Mouse (Mus musculus): ENCODE results near the gene Usp42. TPM values are rescaled to one million over a fixed set of nuclear protein-coding genes. Genes with fewer than 3 reads are reported as not detected.
A peak's percentile ranks its signal among the peaks of the same experiment; 100 is the strongest.

Usp42 gene
- polyA plus RNA-seq, 1 experiment = not detected

- TF ChIP-seq CTCF (IDR thresholded peaks at IDR 0.05; ENCODE audit: insufficient read depth, low read depth, low read length) (no peak), POLR2A (IDR thresholded peaks at IDR 0.05; ENCODE audit: insufficient read depth, low read depth, low read length) (no peak)
- 95% methylated on average over 7 of the region's 7 CpGs for WGBS
These were observed 10.1 kb downstream of the Usp42 start for GRCm38 (mm10) chr5:143721962-143722361.

GRCm38 (mm10) chr5:143712011-143712800 is 19.9 kb downstream of the Usp42 start:
- 59% methylated on average over 14 of the region's 14 CpGs for WGBS

More at GRCm38 (mm10) chr5:143721962-143722361, 10.1 kb downstream of the Usp42 start:
- H3K27ac ChIP-seq (ENCODE audit: insufficient read depth, low read depth, low read length) = no peak overlapping the region
- H3K4me3 ChIP-seq (ENCODE audit: insufficient read depth, low read depth, low read length) = no peak overlapping the region
- H3K4me1 ChIP-seq (ENCODE audit: control insufficient read depth, insufficient read depth, low read length) = no peaks in the 10 kb centered on the region

GRCm38 (mm10) chr5:143711326-143711725 is 20.8 kb downstream of the Usp42 start:
- Histone ChIP-seq H3K4me3 (ENCODE audit: insufficient read depth, low read depth, low read length) (no peak overlapping the region), H3K4me1 (ENCODE audit: control insufficient read depth, insufficient read depth, low read length) (peaks cover 11% of the 10 kb centered on the region), H3K27ac (ENCODE audit: insufficient read depth, low read depth, low read length) (no peak overlapping the region)
- 8% methylated on average over 7 of the region's 7 CpGs for WGBS
- TF ChIP-seq POLR2A (IDR thresholded peaks at IDR 0.05; ENCODE audit: insufficient read depth, low read depth, low read length) (no peak), CTCF (IDR thresholded peaks at IDR 0.05; ENCODE audit: insufficient read depth, low read depth, low read length) (peak; percentile 80)

More at GRCm38 (mm10) chr5:143712011-143712800, 19.9 kb downstream of the Usp42 start:
- Histone ChIP-seq H3K27ac (ENCODE audit: insufficient read depth, low read depth, low read length) (0 out of 2 replicates have a peak overlapping the region, but pooled peaks have one; percentile 2), H3K4me3 (ENCODE audit: insufficient read depth, low read depth, low read length) (no peak overlapping the region), H3K4me1 (ENCODE audit: control insufficient read depth, insufficient read depth, low read length) (peaks cover 11% of the 10 kb centered on the region)
- no peak for TF ChIP-seq CTCF (IDR thresholded peaks at IDR 0.05; ENCODE audit: insufficient read depth, low read depth, low read length)
- no peak for TF ChIP-seq POLR2A (IDR thresholded peaks at IDR 0.05; ENCODE audit: insufficient read depth, low read depth, low read length)

DNA sequence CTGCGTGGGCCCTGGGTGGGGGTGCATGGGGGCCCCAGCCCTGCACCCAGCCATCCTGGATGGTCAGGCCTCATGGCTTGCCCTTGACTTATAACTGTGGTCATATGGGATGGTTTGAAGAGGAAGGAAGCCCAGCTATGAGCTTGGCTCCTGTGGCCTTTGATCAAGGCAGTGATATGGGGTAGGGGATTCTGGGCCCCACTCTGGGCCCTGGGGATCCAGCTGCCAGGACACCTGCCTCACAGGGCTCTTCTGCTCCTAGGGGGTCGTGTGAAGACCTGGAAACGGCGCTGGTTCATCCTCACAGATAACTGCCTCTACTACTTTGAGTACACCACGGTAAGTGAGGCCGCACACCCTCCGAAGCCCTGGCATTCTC is 25.3 kb downstream of the Usp42 start:
- 90% methylated on average over 7 of the region's 7 CpGs for WGBS
- TF ChIP-seq POLR2A (IDR thresholded peaks at IDR 0.05; ENCODE audit: insufficient read depth, low read depth, low read length) = no peak
- TF ChIP-seq CTCF (IDR thresholded peaks at IDR 0.05; ENCODE audit: insufficient read depth, low read depth, low read length) = no peak
- Histone ChIP-seq H3K4me1 (ENCODE audit: control insufficient read depth, insufficient read depth, low read length) (peaks cover 4% of the 10 kb centered on the region), H3K27ac (ENCODE audit: insufficient read depth, low read depth, low read length) (no peak overlapping the region), H3K4me3 (ENCODE audit: insufficient read depth, low read depth, low read length) (no peak overlapping the region)

DNA sequence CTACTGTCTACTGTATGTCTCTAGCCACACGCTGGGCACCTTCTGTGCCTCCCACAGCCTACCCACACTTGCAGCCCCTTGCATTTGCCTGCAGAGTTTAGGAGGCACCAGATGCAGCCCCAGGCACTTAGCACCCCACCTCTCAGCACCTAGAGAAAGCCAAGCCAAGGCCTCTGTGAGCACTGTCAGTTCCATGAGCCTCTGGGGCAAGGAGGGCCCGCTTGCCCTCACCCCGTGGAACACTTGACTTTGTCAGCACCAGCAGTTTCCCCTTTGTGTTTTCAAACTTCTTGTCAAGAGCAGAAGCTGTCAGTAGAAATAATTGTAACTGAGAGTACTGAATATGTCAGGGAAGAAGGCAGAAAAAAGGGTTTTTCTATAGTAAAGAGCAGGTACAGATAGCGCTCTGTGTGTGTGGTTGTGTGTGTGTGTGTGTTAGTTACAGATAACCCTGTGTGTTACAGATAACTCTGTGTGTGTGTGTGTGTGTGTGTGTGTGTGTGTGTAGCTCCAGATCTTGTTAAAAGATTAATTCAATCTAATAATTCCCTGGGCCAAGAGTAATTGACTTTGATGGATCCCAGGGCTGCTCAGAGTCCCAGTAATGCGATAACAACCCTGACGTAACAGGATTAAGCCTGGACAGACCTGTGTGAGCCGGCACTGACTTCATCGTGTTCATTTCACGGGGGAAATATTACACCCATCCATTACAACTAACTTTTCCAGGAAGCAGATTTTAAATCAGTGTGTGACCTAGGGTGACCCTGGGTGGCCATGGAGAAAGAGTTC is 25.9 kb downstream of the Usp42 start:
- H3K4me1 ChIP-seq (ENCODE audit: control insufficient read depth, insufficient read depth, low read length) = no peaks in the 10 kb centered on the region
- 88% methylated on average over 9 of the region's 9 CpGs for WGBS
- H3K27ac ChIP-seq (ENCODE audit: insufficient read depth, low read depth, low read length) = no peak overlapping the region
- no peak overlapping the region for H3K4me3 ChIP-seq (ENCODE audit: insufficient read depth, low read depth, low read length)
- no peak for TF ChIP-seq CTCF (IDR thresholded peaks at IDR 0.05; ENCODE audit: insufficient read depth, low read depth, low read length)
- TF ChIP-seq POLR2A (IDR thresholded peaks at IDR 0.05; ENCODE audit: insufficient read depth, low read depth, low read length) = no peak

GRCm38 (mm10) chr5:143705659-143705982 is 26.5 kb downstream of the Usp42 start:
- H3K4me3 ChIP-seq (ENCODE audit: insufficient read depth, low read depth, low read length) = no peak overlapping the region
- no peaks in the 10 kb centered on the region for H3K4me1 ChIP-seq (ENCODE audit: control insufficient read depth, insufficient read depth, low read length)
- 78% methylated on average over 1 of the region's 1 CpGs for WGBS
- TF ChIP-seq POLR2A (IDR thresholded peaks at IDR 0.05; ENCODE audit: insufficient read depth, low read depth, low read length) (no peak), CTCF (IDR thresholded peaks at IDR 0.05; ENCODE audit: insufficient read depth, low read depth, low read length) (no peak)
- no peak overlapping the region for H3K27ac ChIP-seq (ENCODE audit: insufficient read depth, low read depth, low read length)

GRCm38 (mm10) chr5:143704875-143705658 is 27.0 kb downstream of the Usp42 start:
- Histone ChIP-seq H3K4me3 (ENCODE audit: insufficient read depth, low read depth, low read length) (no peak overlapping the region), H3K27ac (ENCODE audit: insufficient read depth, low read depth, low read length) (no peak overlapping the region), H3K4me1 (ENCODE audit: control insufficient read depth, insufficient read depth, low read length) (no peaks in the 10 kb centered on the region)
- TF ChIP-seq POLR2A (IDR thresholded peaks at IDR 0.05; ENCODE audit: insufficient read depth, low read depth, low read length) (no peak), CTCF (IDR thresholded peaks at IDR 0.05; ENCODE audit: insufficient read depth, low read depth, low read length) (no peak)
- WGBS = 54% methylated on average over 13 of the region's 13 CpGs

GRCm38 (mm10) chr5:143701074-143701473 is 31.0 kb downstream of the Usp42 start:
- Histone ChIP-seq H3K27ac (ENCODE audit: insufficient read depth, low read depth, low read length) (no peak overlapping the region), H3K4me3 (ENCODE audit: insufficient read depth, low read depth, low read length) (no peak overlapping the region), H3K4me1 (ENCODE audit: control insufficient read depth, insufficient read depth, low read length) (no peaks in the 10 kb centered on the region)
- no peak for TF ChIP-seq CTCF (IDR thresholded peaks at IDR 0.05; ENCODE audit: insufficient read depth, low read depth, low read length)
- TF ChIP-seq POLR2A (IDR thresholded peaks at IDR 0.05; ENCODE audit: insufficient read depth, low read depth, low read length) = no peak
- WGBS = 92% methylated on average over 10 of the region's 10 CpGs

Measured in olfactory bulb, adult 2 months (tissue).